Mouse (Mus musculus) intestine, embryonic 14.5 days (tissue): ENCODE data around the gene 4930404H24Rik. TPM values are rescaled to one million over a fixed set of nuclear protein-coding genes. Genes with fewer than 3 reads are reported as not detected.
A peak's percentile ranks its signal among the peaks of the same experiment; 100 is the strongest.
"Not testable (repeated sequence)": the region's sequence is repeated elsewhere in the genome, so short reads cannot be mapped to it uniquely, and the experiment has no call there.

Source experiments
- ATAC-seq: fragments of 200-750 bp; cut with Nextera tagmentation; replicated peaks from 2 replicates; pipeline ENCODE4 v1.8.0; 2017; ENCODE audit warnings: low read depth, moderate number of reproducible peaks, moderate TSS enrichment, moderate library complexity; ENCODE audit not compliant: low FRiP score, low TSS enrichment
- DNase-seq: peaks from one replicate; pipeline ENCODE4 v3.0.0-alpha.2; 2018; ENCODE audit warnings: low spot score
- H3K27ac ChIP-seq: fragments of 300-500 bp; sonication (generic); 2 replicates; pipeline ENCODE4 v1.5.1; 2014; ENCODE audit warnings: low read depth, mild to moderate bottlenecking, control low read depth
- H3K27me3 ChIP-seq: fragments of 300-500 bp; sonication (generic); replicated peaks from 2 replicates; pipeline ENCODE4 v1.6.1; 2014; ENCODE audit warnings: low read length, control low read depth; ENCODE audit not compliant: control insufficient read depth, insufficient read depth
- H3K36me3 ChIP-seq: fragments of 300-500 bp; sonication (generic); 2 replicates; pipeline ENCODE4 v1.6.1; 2014; ENCODE audit warnings: low read length, control low read depth; ENCODE audit not compliant: control insufficient read depth, insufficient read depth
- H3K4me1 ChIP-seq: fragments of 300-500 bp; sonication (generic); replicated peaks from 2 replicates; pipeline ENCODE4 v1.6.1; 2014; ENCODE audit warnings: low read length, control low read depth, mixed read lengths; ENCODE audit not compliant: control insufficient read depth, insufficient read depth
- H3K4me2 ChIP-seq: fragments of 300-500 bp; sonication (generic); 2 replicates; pipeline ENCODE4 v1.6.1; 2014; ENCODE audit warnings: low read length
- H3K4me3 ChIP-seq: fragments of 300-500 bp; sonication (generic); 2 replicates; pipeline ENCODE4 v1.5.1; 2014; ENCODE audit warnings: low read depth, low read length, control low read depth, mixed read lengths
- H3K9ac ChIP-seq: fragments of 300-500 bp; sonication (generic); 2 replicates; pipeline ENCODE4 v1.6.1; 2014; ENCODE audit warnings: mild to moderate bottlenecking, low read length
- H3K9me3 ChIP-seq: fragments of 300-500 bp; sonication (generic); 2 replicates; pipeline ENCODE4 v1.6.1; 2016; ENCODE audit warnings: low read length, control low read depth; ENCODE audit not compliant: control insufficient read depth
- WGBS: fragments of 180-500 bp; shearing (Covaris S2); extraction: QIAGEN DNeasy Blood & Tissue Kit; methylation state at CpG from one replicate; pipeline ENCODE4 v1.1.7; 2014; 5-methylcytosine and 5-hydroxymethylcytosine counted together
- polyA plus RNA-seq: library from polyadenylated mRNA; unstranded; fragments of >200 nt; fragmentation: Nextera tagmentation; extraction: Ambion mirVana; gene quantifications from 2 replicates; pipeline ENCODE4 v1.2.1, GENCODE M21; 2014

4930404H24Rik gene
- polyA plus RNA-seq, 1 experiment from 2014 or later, result not detected

DNA sequence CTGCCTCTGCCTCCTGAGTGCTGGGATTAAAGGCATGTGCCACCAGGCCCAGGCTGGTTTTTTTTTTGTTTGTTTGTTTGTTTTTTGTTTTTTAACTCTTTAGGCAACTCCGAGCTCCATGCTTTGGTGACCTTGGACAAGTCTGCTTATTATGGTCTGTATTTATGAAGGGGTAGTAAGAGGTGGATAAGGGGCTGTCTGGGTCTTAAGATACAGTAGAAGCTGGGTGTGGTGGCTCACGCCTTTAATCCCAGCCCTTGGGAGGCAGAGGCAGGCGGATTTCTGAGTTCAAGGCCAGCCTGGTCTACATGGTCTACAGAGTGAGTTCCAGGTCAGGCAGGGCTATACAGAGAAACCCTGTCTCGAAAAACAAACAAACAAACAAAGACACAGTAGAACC, 2.8 kb downstream of the 4930404H24Rik start:
- H3K4me2 ChIP-seq, result not testable (repeated sequence)
- WGBS, result 91% methylated on average over 4 of the region's 4 CpGs

GRCm38 (mm10) chr2:153495818-153496217, 3.2 kb downstream of the 4930404H24Rik start:
- Histone ChIP-seq H3K27me3 (peaks cover 15% of the 10 kb centered on the region), H3K4me3 (no peak overlapping the region), H3K27ac (no peak overlapping the region), H3K36me3 (no peaks in the 10 kb centered on the region), H3K9me3 (no peaks in the 10 kb centered on the region), H3K4me1 (peaks cover 24% of the 10 kb centered on the region), H3K4me2 (no peak overlapping the region), H3K9ac (no peak overlapping the region)
- ATAC-seq (no peak), DNase-seq (no peak)
- 71% methylated on average over 4 of the region's 4 CpGs for WGBS

More for the DNA sequence above, 2.8 kb downstream of the 4930404H24Rik start:
- DNase-seq, ATAC-seq, H3K4me3 ChIP-seq, H3K9ac ChIP-seq, H3K9me3 ChIP-seq, H3K27ac ChIP-seq, H3K36me3 ChIP-seq: not testable (repeated sequence)
- H3K27me3 ChIP-seq, result peaks cover 16% of the 10 kb centered on the region
- H3K4me1 ChIP-seq, result peaks cover 24% of the 10 kb centered on the region

DNA sequence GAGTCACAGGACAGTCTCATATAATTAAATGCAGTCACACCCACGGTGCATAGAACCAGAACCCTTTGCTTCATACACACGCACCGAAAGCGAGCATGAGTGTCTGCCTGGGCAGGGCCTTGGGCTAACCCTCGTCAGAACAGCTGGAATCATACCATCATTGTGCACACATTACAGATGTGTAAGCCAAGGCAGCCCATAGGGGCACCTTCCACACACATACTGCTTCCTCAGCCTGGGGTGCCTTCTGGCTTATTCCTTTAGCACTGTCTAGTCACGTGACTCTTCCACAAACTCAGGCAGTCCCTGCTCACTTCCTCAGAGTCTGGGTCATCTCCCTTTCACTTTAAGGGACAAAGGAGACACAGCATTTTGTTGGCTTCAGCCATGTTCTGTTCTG, 3.7 kb downstream of the 4930404H24Rik start:
- WGBS, result 91% methylated on average over 6 of the region's 6 CpGs
- H3K9ac ChIP-seq, result no peak overlapping the region
- peaks cover 24% of the 10 kb centered on the region for H3K4me1 ChIP-seq
- no peaks in the 10 kb centered on the region for H3K9me3 ChIP-seq
- no peak for DNase-seq
- ATAC-seq, result no peak
- no peak overlapping the region for H3K4me3 ChIP-seq
- no peak overlapping the region for H3K4me2 ChIP-seq
- H3K27me3 ChIP-seq, result peaks cover 10% of the 10 kb centered on the region
- H3K36me3 ChIP-seq, result no peaks in the 10 kb centered on the region
- H3K27ac ChIP-seq, result no peak overlapping the region

DNA sequence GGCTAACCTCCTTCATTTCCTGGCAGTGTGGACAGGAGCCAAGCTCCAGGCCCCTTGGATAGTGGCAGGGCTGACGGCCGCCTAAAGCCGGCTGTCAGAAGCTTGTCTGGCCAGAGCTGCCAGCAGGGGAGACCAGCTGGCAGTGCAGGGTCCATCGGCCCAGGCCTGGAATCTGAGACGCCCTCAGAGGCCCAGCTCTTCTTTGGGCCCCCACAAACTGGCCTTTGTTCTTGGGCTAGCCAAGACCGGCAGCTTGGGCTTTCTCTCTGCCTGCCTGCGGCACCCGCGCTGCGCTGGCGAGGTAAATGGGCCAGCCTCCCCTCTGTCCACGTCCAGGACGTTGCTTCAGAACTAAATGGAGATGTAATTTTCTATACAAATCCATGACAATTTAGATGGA, 4.3 kb downstream of the 4930404H24Rik start:
- peaks cover 4% of the 10 kb centered on the region; the same call in 1 of the 2 replicates for H3K27me3 ChIP-seq
- H3K4me3 ChIP-seq, result no peak overlapping the region
- no peak for ATAC-seq
- H3K27ac ChIP-seq, result no peak overlapping the region
- 69% methylated on average over 13 of the region's 13 CpGs for WGBS
- H3K4me1 ChIP-seq, result peaks cover 21% of the 10 kb centered on the region
- H3K4me2 ChIP-seq, result no peak overlapping the region
- no peaks in the 10 kb centered on the region for H3K9me3 ChIP-seq
- no peak for DNase-seq
- no peaks in the 10 kb centered on the region for H3K36me3 ChIP-seq
- no peak overlapping the region for H3K9ac ChIP-seq

DNA sequence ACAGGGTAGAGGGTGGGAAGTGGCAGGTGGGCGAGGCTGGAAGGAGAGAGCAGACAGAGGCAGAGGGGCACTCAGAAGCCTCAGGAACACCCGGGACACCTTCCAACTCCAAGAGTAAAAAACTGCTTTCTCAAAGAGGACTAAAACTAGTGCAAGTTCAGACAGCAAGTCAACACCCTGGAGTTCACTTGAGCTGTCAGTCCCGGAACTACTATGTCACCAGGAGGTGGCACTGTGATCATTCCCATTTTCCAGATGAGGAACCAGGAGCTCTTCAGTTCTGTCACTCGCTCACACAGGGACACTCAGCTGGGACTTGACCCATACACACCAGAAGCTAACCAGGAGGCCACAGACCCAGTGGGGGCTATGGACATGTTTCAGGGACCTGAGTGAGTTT, 6.6 kb downstream of the 4930404H24Rik start:
- ATAC-seq, result no peak
- Histone ChIP-seq H3K4me2 (no peak overlapping the region), H3K27me3 (no peaks in the 10 kb centered on the region), H3K36me3 (no peaks in the 10 kb centered on the region), H3K9me3 (no peaks in the 10 kb centered on the region), H3K4me3 (no peak overlapping the region), H3K4me1 (peaks cover 8% of the 10 kb centered on the region), H3K27ac (no peak overlapping the region), H3K9ac (no peak overlapping the region)
- WGBS, result 69% methylated on average over 4 of the region's 4 CpGs
- no peak for DNase-seq

DNA sequence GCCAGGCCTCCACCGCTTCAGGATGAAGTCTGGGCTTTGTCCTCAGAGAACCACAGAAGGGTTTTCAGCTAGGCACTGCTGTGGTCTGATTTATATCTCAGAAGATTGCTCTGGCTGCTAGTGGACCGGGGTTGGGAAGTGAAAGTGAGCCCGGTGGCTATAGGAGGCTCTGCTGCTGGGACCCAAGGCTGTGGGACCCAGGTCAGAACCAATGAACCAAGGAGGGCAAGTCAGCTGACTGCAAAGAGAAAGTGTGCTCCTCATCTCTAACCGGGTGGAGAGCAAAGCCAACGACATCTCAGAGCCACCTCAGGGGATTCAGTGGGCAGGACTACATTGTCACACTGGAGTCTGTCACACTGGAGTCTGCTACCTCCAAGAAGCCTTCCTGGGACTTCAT, 13.8 kb downstream of the 4930404H24Rik start:
- Histone ChIP-seq H3K36me3 (no peaks in the 10 kb centered on the region), H3K9ac (no peak overlapping the region), H3K4me1 (peaks cover 9% of the 10 kb centered on the region), H3K4me3 (no peak overlapping the region), H3K27me3 (no peaks in the 10 kb centered on the region), H3K4me2 (no peak overlapping the region), H3K27ac (no peak overlapping the region), H3K9me3 (no peaks in the 10 kb centered on the region)
- DNase-seq, result no peak
- no peak for ATAC-seq
- WGBS, result 75% methylated on average over 5 of the region's 5 CpGs

DNA sequence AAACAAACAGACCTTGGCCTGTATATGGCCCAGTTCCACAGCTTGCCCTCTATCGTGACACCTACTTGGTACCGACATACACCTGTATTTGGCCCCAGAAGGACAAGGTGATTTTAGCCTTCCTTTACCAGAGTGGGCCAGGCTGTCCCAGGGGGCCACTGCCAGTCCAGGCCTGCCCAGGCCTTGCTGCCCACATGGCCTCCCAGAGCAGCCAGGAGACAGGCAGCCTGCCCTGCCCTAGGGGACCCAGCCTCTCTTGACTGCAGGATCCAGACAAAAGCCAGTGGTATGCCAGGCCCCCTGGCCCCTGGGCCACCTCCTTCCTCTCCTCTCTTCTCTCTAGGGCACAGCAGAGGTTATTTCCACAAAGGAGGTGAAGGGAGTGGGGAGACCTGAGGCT, 15.4 kb downstream of the 4930404H24Rik start:
- Histone ChIP-seq H3K4me1 (peaks cover 12% of the 10 kb centered on the region), H3K27ac (no peak overlapping the region), H3K4me2 (no peak overlapping the region), H3K36me3 (no peaks in the 10 kb centered on the region), H3K9ac (no peak overlapping the region), H3K4me3 (no peak overlapping the region), H3K27me3 (no peaks in the 10 kb centered on the region), H3K9me3 (no peaks in the 10 kb centered on the region)
- DNase-seq (no peak), ATAC-seq (no peak)
- WGBS, result 88% methylated on average over 2 of the region's 2 CpGs

DNA sequence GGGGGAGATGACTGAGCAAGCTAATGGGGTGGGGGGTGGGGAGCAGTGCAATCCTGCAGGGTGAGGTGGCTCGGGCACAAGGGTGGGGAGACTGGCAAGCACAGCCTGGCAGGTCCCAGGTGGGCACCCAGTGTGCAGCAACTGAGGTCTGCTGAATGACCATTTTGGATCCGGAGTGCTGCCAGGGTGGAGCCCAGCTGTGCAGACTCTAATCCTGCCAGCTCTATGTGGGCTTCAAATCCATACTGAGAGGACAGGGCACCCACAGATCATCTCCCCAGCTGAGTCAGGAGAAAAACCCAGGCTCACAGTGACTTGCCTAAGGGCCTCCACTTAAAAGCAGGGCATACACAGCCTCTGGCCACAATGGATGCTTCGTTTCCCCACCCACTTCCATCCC, 15.8 kb downstream of the 4930404H24Rik start:
- Histone ChIP-seq H3K9ac (no peak overlapping the region), H3K9me3 (no peaks in the 10 kb centered on the region), H3K36me3 (no peaks in the 10 kb centered on the region), H3K27me3 (no peaks in the 10 kb centered on the region), H3K4me3 (no peak overlapping the region), H3K4me1 (peaks cover 12% of the 10 kb centered on the region), H3K27ac (no peak overlapping the region), H3K4me2 (no peak overlapping the region)
- DNase-seq, result no peak
- 76% methylated on average over 3 of the region's 3 CpGs for WGBS
- ATAC-seq, result no peak

DNA sequence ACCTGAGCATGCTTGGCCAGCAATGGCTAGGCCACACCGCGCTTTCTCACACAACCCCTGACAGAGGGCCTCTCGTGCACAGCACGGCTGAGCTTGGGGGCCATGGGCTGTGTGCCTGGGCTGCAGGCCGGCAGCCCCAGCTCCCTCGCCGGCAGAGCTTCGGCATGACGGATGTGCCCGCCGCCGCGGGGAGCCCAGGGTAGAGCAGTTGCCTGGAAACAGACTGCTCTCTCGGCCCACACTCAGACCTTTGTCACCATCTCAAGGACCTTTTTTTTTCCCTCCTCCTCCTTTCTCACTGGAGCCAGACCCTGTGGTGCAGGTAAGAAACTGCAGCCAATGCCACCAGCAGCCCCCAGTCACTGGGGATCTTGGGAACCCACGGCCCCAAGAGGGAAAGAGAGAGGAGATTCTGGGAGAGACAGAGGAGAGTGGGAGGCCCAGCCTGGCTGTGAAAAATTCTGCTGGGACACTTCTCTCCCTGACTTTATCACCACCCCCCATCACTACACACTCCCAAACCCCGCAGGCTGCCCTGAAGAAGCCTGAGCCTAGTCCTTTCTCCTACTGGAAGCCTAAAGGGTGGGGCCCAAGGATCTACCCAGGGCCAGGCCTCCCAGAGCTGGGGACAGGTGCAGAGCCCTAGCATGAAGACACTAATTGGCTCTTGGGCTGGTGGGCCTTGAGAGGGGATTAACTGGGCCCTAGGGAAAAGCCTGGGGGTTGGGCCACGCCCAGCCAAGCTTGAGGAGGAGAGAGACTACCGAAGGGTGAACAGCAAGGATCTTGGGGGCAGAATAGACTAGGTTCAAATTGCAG, 16.8 kb downstream of the 4930404H24Rik start:
- no peak for DNase-seq

More for the DNA sequence above, 16.8 kb downstream of the 4930404H24Rik start:
- H3K27me3 ChIP-seq, result no peaks in the 10 kb centered on the region
- H3K9me3 ChIP-seq, result no peaks in the 10 kb centered on the region
- WGBS, result 10% methylated on average over 18 of the region's 18 CpGs
- no peaks in the 10 kb centered on the region for H3K36me3 ChIP-seq
- H3K4me1 ChIP-seq, result peaks cover 12% of the 10 kb centered on the region
- H3K4me3 ChIP-seq, result no peak overlapping the region
- H3K4me2 ChIP-seq, result peak overlapping the region; percentile 23
- H3K27ac ChIP-seq, result peak overlapping the region; percentile 65
- H3K9ac ChIP-seq, result 0 out of 2 replicates have a peak overlapping the region, but pooled peaks have one; percentile 16
- ATAC-seq, result peak; percentile 45; the same call in 1 of the 2 replicates
